Mouse (Mus musculus) CH12.LX (cell line): Measurements from ENCODE around the gene Zfp747. TPM values are rescaled to one million over a fixed set of nuclear protein-coding genes. Genes with fewer than 3 reads are reported as not detected.

ENCODE experiments used
- DNase-seq: peaks from one replicate; pipeline ENCODE4 v3.0.0-alpha.2; 2013; ENCODE audit errors: extremely low read depth
- H3K27ac ChIP-seq: 2 replicates; pipeline ENCODE4 v1.5.1; 2012; ENCODE audit warnings: low read depth, mild to moderate bottlenecking, control low read depth, moderate library complexity; ENCODE audit not compliant: insufficient read depth
- H3K27me3 ChIP-seq: replicated peaks from 2 replicates; pipeline ENCODE3; 2012; ENCODE audit warnings: inconsistent platforms
- H3K36me3 ChIP-seq, 2 experiments: replicated peaks in 1 of 2; 2 replicates each; pipeline versions ENCODE3 to v1.6.1; 2012; ENCODE audit warnings: inconsistent platforms in 1 of 2, low read length in 1 of 2, mild to moderate bottlenecking in 1 of 2, mixed read lengths in 1 of 2, moderate library complexity in 1 of 2; ENCODE audit not compliant: control insufficient read depth in 1 of 2, insufficient read depth in 1 of 2
- H3K4me1 ChIP-seq, 2 experiments: 2 replicates each; pipeline ENCODE4 v1.6.1; 2012; ENCODE audit warnings: inconsistent platforms in 1 of 2, moderate library complexity in 1 of 2; ENCODE audit not compliant: insufficient read depth in 2 of 2, control insufficient read depth in 1 of 2
- H3K4me2 ChIP-seq: 2 replicates; pipeline ENCODE4 v1.6.1; 2012; ENCODE audit warnings: low read depth, mild to moderate bottlenecking, control low read depth; ENCODE audit not compliant: poor library complexity, insufficient read depth, severe bottlenecking
- H3K4me3 ChIP-seq, 3 experiments: fragments of 150-350 bp in 1 of 3; sonication (generic) in 1 of 3; replicated peaks in 1 of 3; 2 replicates each; pipeline versions ENCODE3 to v1.5.1; 2011 to 2012; ENCODE audit warnings: low read depth in 2 of 3, low read length in 2 of 3, mild to moderate bottlenecking in 2 of 3, moderate library complexity in 2 of 3, control low read depth in 1 of 3, improper control_type of control experiment in 1 of 3, inconsistent platforms in 1 of 3, mixed read lengths in 1 of 3; ENCODE audit not compliant: poor library complexity in 1 of 3
- H3K79me2 ChIP-seq: replicated peaks from 2 replicates; pipeline ENCODE4 v1.6.1; 2012; ENCODE audit warnings: mild to moderate bottlenecking, moderate library complexity; ENCODE audit not compliant: control insufficient read depth, poor library complexity, insufficient read depth, severe bottlenecking; ENCODE audit errors: extremely low read depth
- H3K9ac ChIP-seq: 2 replicates; pipeline ENCODE4 v1.6.1; 2012; ENCODE audit warnings: low read depth, mild to moderate bottlenecking, control low read depth, moderate library complexity; ENCODE audit not compliant: insufficient read depth
- H3K9me3 ChIP-seq: replicated peaks from 2 replicates; pipeline ENCODE3; 2012; ENCODE audit warnings: low read length, inconsistent platforms, mixed read lengths
- ELF1 ChIP-seq: IDR thresholded peaks from 2 replicates; pipeline ENCODE4 v1.6.1; 2014; ENCODE audit warnings: low read depth, mild to moderate bottlenecking, inconsistent platforms, low read length, improper control_type of control experiment
- EP300 ChIP-seq: IDR thresholded peaks from 2 replicates; pipeline ENCODE4 v1.6.1; 2011; ENCODE audit warnings: low read length, improper control_type of control experiment
- ETS1 ChIP-seq: conservative IDR thresholded peaks from 2 replicates; pipeline ENCODE4 v1.6.1; 2012; ENCODE audit warnings: low read depth, mild to moderate bottlenecking, inconsistent platforms, low read length, improper control_type of control experiment, moderate library complexity
- HCFC1 ChIP-seq: IDR thresholded peaks from 2 replicates; pipeline ENCODE4 v1.6.1; 2012; ENCODE audit warnings: low read depth, mild to moderate bottlenecking, inconsistent platforms, low read length, improper control_type of control experiment
- IRF4 ChIP-seq: IDR thresholded peaks from 2 replicates; pipeline ENCODE4 v1.6.1; 2014; ENCODE audit warnings: low read depth, mild to moderate bottlenecking, inconsistent platforms, low read length, improper control_type of control experiment
- JUN ChIP-seq: IDR thresholded peaks from 2 replicates; pipeline ENCODE4 v1.6.1; 2011; ENCODE audit warnings: low read depth, mild to moderate bottlenecking, low read length, improper control_type of control experiment, moderate library complexity; ENCODE audit not compliant: insufficient read depth
- JUND ChIP-seq: conservative IDR thresholded peaks from 2 replicates; pipeline ENCODE4 v1.6.1; 2011; ENCODE audit warnings: low read depth, low read length, improper control_type of control experiment
- MAX ChIP-seq: IDR thresholded peaks from 2 replicates; pipeline ENCODE4 v1.6.1; 2011; ENCODE audit warnings: low read length, improper control_type of control experiment
- MAZ ChIP-seq: IDR thresholded peaks from 2 replicates; pipeline ENCODE4 v1.6.1; 2012; ENCODE audit warnings: low read depth, mild to moderate bottlenecking, inconsistent platforms, low read length, improper control_type of control experiment, moderate library complexity
- MEF2A ChIP-seq: IDR thresholded peaks from 2 replicates; pipeline ENCODE4 v1.6.1; 2014; ENCODE audit warnings: low read depth, mild to moderate bottlenecking, inconsistent platforms, low read length, improper control_type of control experiment, borderline replicate concordance
- NELFE ChIP-seq: IDR thresholded peaks from 2 replicates; pipeline ENCODE4 v1.6.1; 2011; ENCODE audit warnings: low read depth, low read length, improper control_type of control experiment
- NRF1 ChIP-seq: IDR thresholded peaks from 2 replicates; pipeline ENCODE4 v1.6.1; 2014; ENCODE audit warnings: low read depth, mild to moderate bottlenecking, inconsistent platforms, low read length, improper control_type of control experiment, moderate library complexity
- PAX5 ChIP-seq: IDR thresholded peaks from 2 replicates; pipeline ENCODE4 v1.6.1; 2012; ENCODE audit warnings: low read length, inconsistent platforms, mixed read lengths
- POLR2A ChIP-seq: IDR thresholded peaks from 2 replicates; pipeline ENCODE4 v1.6.1; 2011; ENCODE audit warnings: low read depth, mild to moderate bottlenecking, improper control_type of control experiment, low read length
- POLR2AphosphoS2 ChIP-seq: IDR thresholded peaks from 2 replicates; pipeline ENCODE4 v1.6.1; 2011; ENCODE audit warnings: low read depth, low read length, improper control_type of control experiment
- RCOR1 ChIP-seq: conservative IDR thresholded peaks from 2 replicates; pipeline ENCODE4 v1.6.1; 2012; ENCODE audit warnings: low read depth, mild to moderate bottlenecking, inconsistent platforms, low read length, improper control_type of control experiment
- SIN3A ChIP-seq: IDR thresholded peaks from 2 replicates; pipeline ENCODE4 v1.6.1; 2012; ENCODE audit warnings: low read length, improper control_type of control experiment, inconsistent platforms
- TBP ChIP-seq: conservative IDR thresholded peaks from 2 replicates; pipeline ENCODE4 v1.6.1; 2011; ENCODE audit warnings: low read depth, low read length, improper control_type of control experiment
- TCF12 ChIP-seq: IDR thresholded peaks from 2 replicates; pipeline ENCODE4 v1.6.1; 2014; ENCODE audit warnings: low read depth, mild to moderate bottlenecking, inconsistent platforms, low read length, improper control_type of control experiment
- UBTF ChIP-seq: IDR thresholded peaks from 2 replicates; pipeline ENCODE4 v1.6.1; 2012; ENCODE audit warnings: low read depth, mild to moderate bottlenecking, inconsistent platforms, low read length, improper control_type of control experiment, moderate library complexity
- USF1 ChIP-seq: IDR thresholded peaks from 2 replicates; pipeline ENCODE4 v1.6.1; 2014; ENCODE audit warnings: low read depth, mild to moderate bottlenecking, inconsistent platforms, low read length, improper control_type of control experiment
- USF2 ChIP-seq: conservative IDR thresholded peaks from 2 replicates; pipeline ENCODE4 v1.6.1; 2011; ENCODE audit warnings: low read depth, low read length, improper control_type of control experiment
- ZC3H11A ChIP-seq: IDR thresholded peaks from 2 replicates; pipeline ENCODE4 v1.6.1; 2012; ENCODE audit warnings: low read depth, mild to moderate bottlenecking, inconsistent platforms, low read length, improper control_type of control experiment
- ZKSCAN1 ChIP-seq: IDR thresholded peaks from 2 replicates; pipeline ENCODE4 v1.6.1; 2012; ENCODE audit warnings: low read depth, inconsistent platforms, low read length, improper control_type of control experiment, borderline replicate concordance
- ZMIZ1 ChIP-seq: IDR thresholded peaks from 2 replicates; pipeline ENCODE4 v1.6.1; 2012; ENCODE audit warnings: low read depth, mild to moderate bottlenecking, inconsistent platforms, low read length, improper control_type of control experiment
- dilution Hi-C: fragments of 300-500 bp; cut with MboI; formaldehyde crosslinking; loops from 2 replicates; pipeline ENCODE4 v1.14.3; 2020; ENCODE audit warnings: low sequenced_read_pairs; ENCODE audit not compliant: extremely low pct_unique_long_range_greater_than_20kb, extremely low pct_ligation_motif_present
- in situ Hi-C: fragments of 300-500 bp; cut with MboI; formaldehyde crosslinking; loops from 3 replicates; pipeline ENCODE4 v1.14.3; 2019; ENCODE audit warnings: low sequenced_read_pairs, low pct_ligation_motif_present, low pct_unique_long_range_greater_than_20kb, mixed read lengths
- polyA plus RNA-seq: library from polyadenylated mRNA; unstranded; fragments of >175 nt; gene quantifications from 2 replicates; pipeline ENCODE4 v1.2.1, GENCODE M21; 2012; ENCODE audit warnings: low read depth; ENCODE audit not compliant: insufficient read length
- total RNA-seq, 2 experiments: library from RNA; depleted of rRNA; stranded (reverse); fragments of 300-350 nt in 1 of 2; fragments of >200 nt in 1 of 2; gene quantifications; 2 replicates each; pipeline ENCODE4 v1.2.3; 2012 to 2014

Zfp747 gene
- total and polyA plus RNA-seq, 3 experiments, result 7.2 to 8.2 (median 7.7) TPM

- Histone ChIP-seq H3K9ac (no peak overlapping the region), H3K4me3 (no peak overlapping the region), H3K27me3 (no peaks in the 10 kb centered on the region), H3K27ac (no peak overlapping the region), H3K4me1 (no peaks in the 10 kb centered on the region), H3K4me2 (no peak overlapping the region), H3K79me2 (no peaks in the 10 kb centered on the region), H3K36me3 (peaks cover 44 to 55% of the 10 kb centered on the region in 2 experiments), H3K9me3 (no peaks in the 10 kb centered on the region)
- DNase-seq, result no peak
- dilution Hi-C loops, result no loop called here
- TF ChIP-seq TCF12 (no peak), NRF1 (no peak), NELFE (no peak), JUND (no peak), ZKSCAN1 (no peak), JUN (no peak), USF1 (no peak), USF2 (no peak), EP300 (no peak), RCOR1 (no peak), POLR2AphosphoS2 (no peak; the same call in none of the 2 replicates), PAX5 (no peak), TBP (no peak), IRF4 (no peak), MAZ (no peak), ZC3H11A (no peak), POLR2A (no peak; the same call in 1 of the 2 replicates), MAX (no peak)
- in situ Hi-C loops, result loop anchor here (10.0 kb wide), 1 partner anchor 71 kb away; the partner anchor contains the start of gene Dctpp1
Measured at GRCm38 (mm10) chr7:127335604-127336003, 40.2 kb downstream of the Zfp747 start.

- TF ChIP-seq ELF1, result no peak
- no peak for TF ChIP-seq HCFC1
- no peak for TF ChIP-seq NRF1
- no peak for TF ChIP-seq JUN
- no peak for TF ChIP-seq SIN3A
- no peak for TF ChIP-seq ETS1
- TF ChIP-seq UBTF, result no peak
- TF ChIP-seq POLR2A, result no peak
- no peak for TF ChIP-seq EP300
- TF ChIP-seq MEF2A, result no peak
- TF ChIP-seq ZMIZ1, result no peak
- no peak for TF ChIP-seq POLR2AphosphoS2
- TF ChIP-seq, all 38 proteins: peak for 0
- Histone ChIP-seq H3K79me2 (no peaks in the 10 kb centered on the region), H3K9ac (no peak overlapping the region), H3K4me3 (no peak overlapping the region), H3K27me3 (no peaks in the 10 kb centered on the region), H3K36me3 (peaks cover 66 to 78% of the 10 kb centered on the region in 2 experiments), H3K9me3 (no peaks in the 10 kb centered on the region), H3K27ac (no peak overlapping the region), H3K4me1 (no peaks in the 10 kb centered on the region), H3K4me2 (no peak overlapping the region)
- in situ Hi-C loops, result loop anchor here (10.0 kb wide), 1 partner anchor 68 kb away; the partner anchor contains the start of gene Dctpp1
- DNase-seq, result no peak
- dilution Hi-C loops, result no loop called here
Measured at GRCm38 (mm10) chr7:127333240-127333639, 42.6 kb downstream of the Zfp747 start.
